ENCODE assay signal across 9 mouse cellular contexts in the genomic region with DNA sequence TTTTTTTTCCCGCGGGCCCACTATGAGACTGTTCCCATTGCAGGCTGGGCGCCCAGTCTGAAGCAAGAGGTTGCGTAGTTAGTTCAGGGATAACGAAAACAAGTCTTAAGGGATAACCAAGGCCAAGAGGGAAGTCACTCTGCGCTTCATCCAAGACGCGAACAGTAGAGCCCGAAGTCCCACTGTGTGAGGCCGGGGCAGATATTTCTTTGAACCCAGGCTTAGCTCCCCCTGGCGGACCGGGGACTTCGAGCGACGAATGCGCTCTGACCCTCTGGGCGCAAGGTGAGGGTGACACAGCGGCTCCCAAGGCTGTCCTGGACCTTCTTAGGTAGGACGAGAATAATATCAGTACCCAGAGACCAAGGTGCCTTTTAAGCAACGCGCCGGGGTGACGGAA. TPM values are rescaled to one million over a fixed set of nuclear protein-coding genes. Genes with fewer than 3 reads are reported as not detected.
DNase-seq lines count a peak whose midpoint lies in the region; ATAC-seq and TF ChIP-seq lines count a peak whose summit lies in the region.
"Had no signal": no experiment of that assay in that cellular context is flagged by ENCODE, and none has a peak within 500 bp of the region (broad histone marks: within the 10 kb centered on the region; RNA-seq: fewer than 3 reads in every experiment).

No protein-coding gene starts in this region.

- TF ChIP-seq CTCF in kidney, adult 2 months (conservative IDR thresholded peaks at IDR 0.05; ENCODE audit: insufficient read depth, insufficient read length, low read depth, low read length), result peak; percentile 53

- 0 out of 2 replicates have a peak, but pooled peaks cover 2% of the 10 kb centered on the region for H3K27me3 ChIP-seq in kidney, adult 2 months (replicated peaks; ENCODE audit: control insufficient read depth, insufficient read depth, low read length)
- H3K27me3 ChIP-seq in lung, embryonic 15.5 days, result peaks cover 72% of the 10 kb centered on the region
- peaks cover 57% of the 10 kb centered on the region for H3K27me3 ChIP-seq in neural tube, embryonic 14.5 days (ENCODE audit: control insufficient read depth, insufficient read depth, low read length)

- ATAC-seq in lung, embryonic 15.5 days (ENCODE audit: borderline replicate concordance, extremely low read depth, low FRiP score, low TSS enrichment), result no peak
- no peak for ATAC-seq in neural tube, embryonic 14.5 days (ENCODE audit: low read depth)

- H3K4me1 ChIP-seq in kidney, adult 2 months (ENCODE audit: control insufficient read depth, insufficient read depth, low read length), result no peaks in the 10 kb centered on the region; the same call in 1 of the 2 replicates
- peaks cover 65% of the 10 kb centered on the region for H3K4me1 ChIP-seq in lung, embryonic 15.5 days
- H3K4me1 ChIP-seq in neural tube, embryonic 14.5 days (ENCODE audit: control insufficient read depth, insufficient read depth, low read length), result peaks cover 16% of the 10 kb centered on the region

- H3K4me3 ChIP-seq in kidney, adult 2 months (ENCODE audit: insufficient read depth, low read depth, low read length), result no peak overlapping the region
- peak overlapping the region; percentile 64 for H3K4me3 ChIP-seq in lung, embryonic 15.5 days
- H3K4me3 ChIP-seq in neural tube, embryonic 14.5 days (ENCODE audit: low read depth, low read length), result no peak overlapping the region
- H3K4me3 ChIP-seq: erythroblast, embryonic 14.5 days had no signal

- peak; percentile 43 for DNase-seq in A20 (ENCODE audit: low read depth, low spot score)
- DNase-seq in MN1 (ENCODE audit: low spot score), result peak; percentile 55
- DNase-seq in embryo, embryonic 10.5 days (ENCODE audit: low spot score), result peak; percentile 82
- peak; percentile 78 for DNase-seq in heart, adult 8-10 months (ENCODE audit: low spot score)
- peak; percentile 54 for DNase-seq in kidney, adult 2 months
- DNase-seq in urinary bladder, adult 2 months (ENCODE audit: low spot score), result peak; percentile 62

- no peak for TF ChIP-seq POLR2A in kidney, adult 2 months (IDR thresholded peaks at IDR 0.05; ENCODE audit: low read depth, low read length)

- H3K36me3 ChIP-seq in kidney, adult 2 months (ENCODE audit: control insufficient read depth, insufficient read depth, low read length), result no peaks in the 10 kb centered on the region
- H3K36me3 ChIP-seq in lung, embryonic 15.5 days, result no peaks in the 10 kb centered on the region
- H3K36me3 ChIP-seq in neural tube, embryonic 14.5 days (ENCODE audit: control insufficient read depth, insufficient read depth, low read length), result no peaks in the 10 kb centered on the region

- no peaks in the 10 kb centered on the region for H3K9me3 ChIP-seq in lung, embryonic 15.5 days
- no peaks in the 10 kb centered on the region for H3K9me3 ChIP-seq in neural tube, embryonic 14.5 days (ENCODE audit: control insufficient read depth, low read length)

- no peak overlapping the region for H3K27ac ChIP-seq in kidney, adult 2 months (ENCODE audit: insufficient read depth, low read depth, low read length)
- H3K27ac ChIP-seq in lung, embryonic 15.5 days, result no peak overlapping the region
- no peak overlapping the region for H3K27ac ChIP-seq in neural tube, embryonic 14.5 days (ENCODE audit: low read depth, low read length)

- peak overlapping the region; percentile 99 for H3K4me2 ChIP-seq in lung, embryonic 15.5 days
- peak overlapping the region; percentile 95; the same call in 1 of the 2 replicates for H3K4me2 ChIP-seq in neural tube, embryonic 14.5 days (ENCODE audit: low read depth, low read length)

- 6% methylated on average over 23 of the region's 23 CpGs for WGBS in kidney, adult 2 months
- 3% methylated on average over 23 of the region's 23 CpGs for WGBS in lung, embryonic 15.5 days
- WGBS in neural tube, embryonic 14.5 days, result under 1% methylated on average over 23 of the region's 23 CpGs

- peak overlapping the region; percentile 72 for H3K9ac ChIP-seq in lung, embryonic 15.5 days
- no peak overlapping the region for H3K9ac ChIP-seq in neural tube, embryonic 14.5 days (replicated peaks; ENCODE audit: low read depth, low read length)

RNA-seq across cellular contexts. Expression of a gene that starts 1.7 kb away (rescaled TPM):
- total RNA-seq in heart, adult 8-10 months (2022), result 1 to 10 TPM; 4.2 to 7.8 (median 6.4) TPM
- polyA plus RNA-seq in kidney, adult 2 months (2012; rRNA removed), result 8.1 and 10.1 TPM in 2 replicates
- polyA plus RNA-seq in lung, embryonic 15.5 days (2015; fragmentation: Nextera tagmentation; extraction: Ambion mirVana), result 18.9 and 19.8 TPM in 2 replicates
- 1.0 and 1.8 TPM in 2 replicates for polyA plus RNA-seq in neural tube, embryonic 14.5 days (2014; fragmentation: Nextera tagmentation; extraction: Ambion mirVana)
- 13.3 and 13.8 TPM in 2 replicates for polyA plus RNA-seq in urinary bladder, adult 2 months (2012; rRNA removed)
- polyA plus RNA-seq: erythroblast, embryonic 14.5 days had no signal
